Mouse (Mus musculus): ENCODE results near the gene Bhmt2. TPM values are rescaled to one million over a fixed set of nuclear protein-coding genes. Genes with fewer than 3 reads are reported as not detected.

Gene Bhmt2
- polyA plus RNA-seq, 1 experiment from 2014 or later, result not detected

- 73% methylated on average over 19 of the region's 19 CpGs for WGBS
- H3K4me1 ChIP-seq, result no peaks in the 10 kb centered on the region
- H3K9ac ChIP-seq, result no peak within 1 kb of the TSS
- H3K4me3 ChIP-seq, result no peak within 1 kb of the TSS
- ATAC-seq (ENCODE audit: insufficient number of reproducible peaks, low FRiP score, low TSS enrichment, low read depth), result no peak
- no peaks in the 10 kb centered on the region for H3K9me3 ChIP-seq
- H3K36me3 ChIP-seq, result no peaks in the 10 kb centered on the region
- H3K4me2 ChIP-seq, result no peak within 1 kb of the TSS
- no peaks in the 10 kb centered on the region for H3K27me3 ChIP-seq
- H3K27ac ChIP-seq, result no peak within 1 kb of the TSS
Observed at GRCm38 (mm10) chr13:93637282-93638245, 36.5 kb downstream of the Bhmt2 start, which contains the start of gene Bhmt. Gene Bhmt (minus strand): TSS chr13:93637961.

DNA sequence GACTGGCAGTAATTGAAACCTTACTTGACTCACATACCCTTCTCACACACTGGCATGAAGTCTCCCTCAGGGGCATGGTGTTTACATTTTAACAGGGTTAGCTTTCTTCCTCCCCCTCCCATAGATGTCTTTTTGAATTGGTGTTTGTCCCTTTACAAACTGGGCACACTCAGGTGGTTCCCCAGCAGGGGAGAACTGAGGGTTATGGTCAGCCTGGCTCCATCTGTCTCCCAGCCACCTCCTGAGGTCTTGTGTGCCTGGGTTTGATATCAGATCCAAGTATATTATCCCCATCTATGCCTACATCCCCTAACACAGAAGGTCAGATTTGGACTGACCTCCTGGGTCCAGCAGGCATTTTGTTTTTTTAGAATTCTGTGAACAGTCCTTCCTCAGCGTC is 37.5 kb downstream of the Bhmt2 start:
- H3K27me3 ChIP-seq, result no peaks in the 10 kb centered on the region
- no peak overlapping the region for H3K4me2 ChIP-seq
- no peaks in the 10 kb centered on the region for H3K4me1 ChIP-seq
- no peak overlapping the region for H3K27ac ChIP-seq
- no peaks in the 10 kb centered on the region for H3K36me3 ChIP-seq
- ATAC-seq (ENCODE audit: insufficient number of reproducible peaks, low FRiP score, low TSS enrichment, low read depth), result no peak
- WGBS, result 86% methylated on average over 1 of the region's 1 CpGs
- H3K9ac ChIP-seq, result no peak overlapping the region
- no peak overlapping the region for H3K4me3 ChIP-seq
- no peaks in the 10 kb centered on the region for H3K9me3 ChIP-seq

DNA sequence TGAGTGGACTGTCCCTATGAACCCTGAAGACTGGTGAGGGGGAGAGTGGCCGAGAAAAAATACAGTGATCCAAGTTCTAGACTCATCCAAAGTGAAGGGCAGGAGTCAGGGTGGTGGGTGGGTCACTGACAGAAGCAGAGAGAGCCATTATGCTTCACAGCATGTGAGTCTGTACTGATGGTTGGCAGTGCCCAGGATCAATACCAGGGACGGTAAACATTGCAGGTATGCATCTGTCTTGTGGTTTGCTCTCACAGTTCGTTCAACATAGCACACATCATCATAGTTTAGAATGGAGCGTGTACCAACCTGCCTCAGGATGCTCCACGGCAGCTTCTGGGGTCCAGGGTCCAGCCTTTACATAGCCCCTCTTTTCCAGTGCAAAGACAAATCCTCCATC is 41.2 kb downstream of the Bhmt2 start:
- no peak overlapping the region for H3K27ac ChIP-seq
- no peak overlapping the region for H3K4me2 ChIP-seq
- H3K36me3 ChIP-seq, result no peaks in the 10 kb centered on the region
- no peak overlapping the region for H3K9ac ChIP-seq
- WGBS, result 72% methylated on average over 5 of the region's 5 CpGs
- ATAC-seq (ENCODE audit: insufficient number of reproducible peaks, low FRiP score, low TSS enrichment, low read depth), result no peak
- no peaks in the 10 kb centered on the region for H3K9me3 ChIP-seq
- H3K27me3 ChIP-seq, result no peaks in the 10 kb centered on the region
- H3K4me3 ChIP-seq, result no peak overlapping the region
- no peaks in the 10 kb centered on the region for H3K4me1 ChIP-seq

- Histone ChIP-seq H3K36me3 (no peaks in the 10 kb centered on the region), H3K4me1 (no peaks in the 10 kb centered on the region), H3K9ac (no peak overlapping the region), H3K4me2 (no peak overlapping the region), H3K27ac (no peak overlapping the region), H3K4me3 (no peak overlapping the region), H3K9me3 (no peaks in the 10 kb centered on the region), H3K27me3 (no peaks in the 10 kb centered on the region)
- ATAC-seq (ENCODE audit: insufficient number of reproducible peaks, low FRiP score, low TSS enrichment, low read depth), result no peak
- 84% methylated on average over 10 of the region's 10 CpGs for WGBS
Observed at GRCm38 (mm10) chr13:93630941-93631705, 43.0 kb downstream of the Bhmt2 start.

- H3K4me1 ChIP-seq, result no peaks in the 10 kb centered on the region
- H3K27ac ChIP-seq, result no peak overlapping the region
- H3K4me3 ChIP-seq, result no peak overlapping the region
- no peak for ATAC-seq (ENCODE audit: insufficient number of reproducible peaks, low FRiP score, low TSS enrichment, low read depth)
- no peak overlapping the region for H3K4me2 ChIP-seq
- no peaks in the 10 kb centered on the region for H3K9me3 ChIP-seq
- H3K36me3 ChIP-seq, result no peaks in the 10 kb centered on the region
- H3K9ac ChIP-seq, result no peak overlapping the region
- no peaks in the 10 kb centered on the region for H3K27me3 ChIP-seq
- WGBS, result 14% methylated on average over 6 of the region's 6 CpGs
Observed at GRCm38 (mm10) chr13:93628861-93629260, 45.2 kb downstream of the Bhmt2 start.

DNA sequence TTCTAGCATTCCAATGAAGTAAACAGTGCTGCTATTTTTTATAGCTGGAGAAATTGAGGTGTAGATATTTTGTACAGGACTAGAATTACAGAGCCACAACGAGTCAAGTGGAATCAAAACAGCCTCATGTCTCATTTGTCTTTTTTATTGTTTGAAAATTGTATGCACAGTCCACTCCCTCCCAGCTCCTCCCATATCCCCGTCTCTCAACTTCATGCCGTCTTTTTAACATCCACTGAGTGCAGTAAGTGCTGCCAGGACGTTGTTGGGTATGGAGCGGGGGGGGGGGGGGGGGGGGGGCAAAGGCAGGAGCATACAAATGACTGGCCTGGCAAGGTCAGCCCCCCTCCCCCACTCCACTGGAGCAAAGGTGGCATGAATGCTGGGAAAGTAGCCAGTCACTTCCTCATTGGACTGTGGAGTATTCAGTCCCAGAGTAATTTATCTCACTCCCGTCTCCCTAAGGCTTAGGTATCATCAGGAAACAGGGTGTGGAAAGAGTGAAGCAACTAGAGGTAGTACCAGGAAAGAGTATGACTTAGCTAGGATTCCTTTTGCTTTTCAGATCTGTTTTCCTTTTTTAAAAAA is 59.6 kb downstream of the Bhmt2 start:
- 40% methylated on average over 5 of the region's 6 CpGs for WGBS
- no peak for ATAC-seq (ENCODE audit: insufficient number of reproducible peaks, low FRiP score, low TSS enrichment, low read depth)
- Histone ChIP-seq H3K9ac (no peak overlapping the region), H3K36me3 (no peaks in the 10 kb centered on the region), H3K4me1 (peaks cover 2% of the 10 kb centered on the region; the same call in 1 of the 2 replicates), H3K27ac (no peak overlapping the region), H3K27me3 (no peaks in the 10 kb centered on the region), H3K4me2 (no peak overlapping the region), H3K4me3 (no peak overlapping the region), H3K9me3 (no peaks in the 10 kb centered on the region)

GRCm38 (mm10) chr13:93613771-93614170 is 60.3 kb downstream of the Bhmt2 start:
- Histone ChIP-seq H3K4me1 (peaks cover 2% of the 10 kb centered on the region; the same call in 1 of the 2 replicates), H3K36me3 (no peaks in the 10 kb centered on the region), H3K9me3 (no peaks in the 10 kb centered on the region), H3K4me2 (no peak overlapping the region), H3K4me3 (no peak overlapping the region), H3K27me3 (no peaks in the 10 kb centered on the region), H3K9ac (no peak overlapping the region), H3K27ac (no peak overlapping the region)
- 59% methylated on average over 4 of the region's 4 CpGs for WGBS
- ATAC-seq (ENCODE audit: insufficient number of reproducible peaks, low FRiP score, low TSS enrichment, low read depth), result no peak

- Histone ChIP-seq H3K4me1 (peaks cover 2% of the 10 kb centered on the region; the same call in 1 of the 2 replicates), H3K9me3 (no peaks in the 10 kb centered on the region), H3K36me3 (no peaks in the 10 kb centered on the region), H3K27ac (no peak overlapping the region), H3K9ac (no peak overlapping the region), H3K27me3 (no peaks in the 10 kb centered on the region), H3K4me2 (no peak overlapping the region), H3K4me3 (no peak overlapping the region)
- 46% methylated on average over 19 of the region's 19 CpGs for WGBS
- 0 out of 2 replicates have a peak, but pooled peaks have one; percentile 56 for ATAC-seq (ENCODE audit: insufficient number of reproducible peaks, low FRiP score, low TSS enrichment, low read depth)
Observed at GRCm38 (mm10) chr13:93612660-93613607, 61.2 kb downstream of the Bhmt2 start.

DNA sequence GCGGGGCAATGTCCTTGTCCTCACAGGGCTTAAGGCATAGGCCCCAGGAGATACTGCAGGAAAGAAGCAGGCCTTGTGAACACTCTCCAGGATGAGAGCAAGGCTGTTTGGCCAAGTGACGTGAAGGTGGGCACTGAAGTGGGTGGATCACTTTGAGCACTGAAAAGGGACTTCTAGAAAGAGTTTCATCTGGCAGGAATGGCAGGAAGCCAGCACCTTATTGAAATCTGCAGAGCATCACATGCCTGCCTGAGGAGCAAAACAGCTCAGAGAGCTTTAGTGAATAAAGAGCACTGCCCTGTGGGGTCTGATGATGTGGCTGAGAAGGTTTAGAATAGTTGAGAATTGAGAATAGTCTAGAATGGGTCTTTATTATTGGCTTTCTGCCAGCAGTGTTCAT is 65.6 kb downstream of the Bhmt2 start:
- Histone ChIP-seq H3K27me3 (no peaks in the 10 kb centered on the region), H3K36me3 (no peaks in the 10 kb centered on the region), H3K27ac (no peak overlapping the region), H3K9me3 (no peaks in the 10 kb centered on the region), H3K4me1 (peaks cover 8% of the 10 kb centered on the region; the same call in 1 of the 2 replicates), H3K4me2 (no peak overlapping the region), H3K9ac (no peak overlapping the region), H3K4me3 (no peak overlapping the region)
- ATAC-seq (ENCODE audit: insufficient number of reproducible peaks, low FRiP score, low TSS enrichment, low read depth), result no peak
- 64% methylated on average over 2 of the region's 2 CpGs for WGBS

DNA sequence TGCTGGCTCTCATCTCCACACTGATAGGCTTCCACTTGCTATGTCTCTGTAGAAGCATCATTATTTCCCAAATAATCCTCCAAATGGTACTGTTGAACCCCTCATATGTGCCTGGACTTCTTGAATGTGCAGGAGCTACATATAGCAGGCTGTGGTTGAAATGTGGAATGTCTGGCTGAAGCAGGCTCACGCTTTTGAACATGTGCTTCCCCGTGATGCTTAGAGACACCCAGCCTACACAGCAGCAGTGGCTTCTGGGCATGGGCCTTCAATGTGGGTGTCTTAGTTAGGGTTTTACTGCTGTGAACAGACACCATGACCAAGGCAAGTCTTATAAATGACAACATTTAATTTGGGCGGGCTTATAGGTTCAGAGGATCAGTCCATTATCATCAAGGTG is 66.4 kb downstream of the Bhmt2 start:
- H3K27me3 ChIP-seq, result no peaks in the 10 kb centered on the region
- H3K4me2 ChIP-seq, result no peak overlapping the region
- whole genome bisulfite sequencing, result 81% methylated on average over 3 of the region's 3 CpGs
- H3K27ac ChIP-seq, result no peak overlapping the region
- no peak for ATAC-seq (ENCODE audit: insufficient number of reproducible peaks, low FRiP score, low TSS enrichment, low read depth)
- no peaks in the 10 kb centered on the region for H3K9me3 ChIP-seq
- H3K9ac ChIP-seq, result no peak overlapping the region
- H3K4me3 ChIP-seq, result no peak overlapping the region
- H3K4me1 ChIP-seq, result peaks cover 8% of the 10 kb centered on the region; the same call in 1 of the 2 replicates
- no peaks in the 10 kb centered on the region for H3K36me3 ChIP-seq
